Mouse (Mus musculus) embryo, embryonic 9.5 days (tissue): ENCODE results near the gene Bdkrb2.

Experiments used
- DNase-seq: peaks from one replicate; pipeline ENCODE4 v3.0.0-alpha.2; 2017; ENCODE audit errors: extremely low spot score

Bdkrb2 gene

GRCm38 (mm10) chr12:105562936-105563680 lies at the start of gene Bdkrb2:
Gene Bdkrb2, plus strand, starts transcription at chr12:105563226.
- DNase-seq, result peak; percentile 76

GRCm38 (mm10) chr12:105514111-105514510 lies 48.9 kb upstream of the Bdkrb2 start:
- no peak for DNase-seq

- DNase-seq, result no peak
These were observed 45.9 kb upstream of the Bdkrb2 start for GRCm38 (mm10) chr12:105517026-105517675.

- DNase-seq, result no peak
These were observed 43.2 kb upstream of the Bdkrb2 start for GRCm38 (mm10) chr12:105519851-105520250.

GRCm38 (mm10) chr12:105521170-105521762 lies 41.8 kb upstream of the Bdkrb2 start:
- DNase-seq, result no peak

GRCm38 (mm10) chr12:105523737-105524136 lies 39.3 kb upstream of the Bdkrb2 start:
- no peak for DNase-seq

- no peak for DNase-seq
These were observed 36.8 kb upstream of the Bdkrb2 start for GRCm38 (mm10) chr12:105526186-105526585.

- DNase-seq, result no peak
These were observed 36.2 kb upstream of the Bdkrb2 start for GRCm38 (mm10) chr12:105526829-105527228.

- DNase-seq, result no peak
These were observed 33.5 kb upstream of the Bdkrb2 start for GRCm38 (mm10) chr12:105529545-105529944.

- DNase-seq, result no peak
These were observed 31.2 kb upstream of the Bdkrb2 start for GRCm38 (mm10) chr12:105531724-105532371.

- no peak for DNase-seq
These were observed 28.2 kb upstream of the Bdkrb2 start for GRCm38 (mm10) chr12:105534842-105535241.

- no peak for DNase-seq
These were observed 26.9 kb upstream of the Bdkrb2 start for GRCm38 (mm10) chr12:105535968-105536760.

GRCm38 (mm10) chr12:105537162-105537561 lies 25.9 kb upstream of the Bdkrb2 start:
- no peak for DNase-seq

- no peak for DNase-seq
These were observed 23.4 kb upstream of the Bdkrb2 start for GRCm38 (mm10) chr12:105539649-105540048.

GRCm38 (mm10) chr12:105541590-105542402 lies 21.2 kb upstream of the Bdkrb2 start:
- no peak for DNase-seq

GRCm38 (mm10) chr12:105542513-105542912 lies 20.5 kb upstream of the Bdkrb2 start:
- DNase-seq, result no peak

- no peak for DNase-seq
These were observed 19.9 kb upstream of the Bdkrb2 start for GRCm38 (mm10) chr12:105543176-105543575.

GRCm38 (mm10) chr12:105543751-105544150 lies 19.3 kb upstream of the Bdkrb2 start:
- no peak for DNase-seq

GRCm38 (mm10) chr12:105544872-105545271 lies 18.2 kb upstream of the Bdkrb2 start:
- DNase-seq, result no peak

GRCm38 (mm10) chr12:105545696-105546435 lies 17.2 kb upstream of the Bdkrb2 start:
- DNase-seq, result peak; percentile 55
